Mouse (Mus musculus) forebrain, embryonic 13.5 days (tissue): Measurements from ENCODE around the gene Hmgcll1. TPM values are rescaled to one million over a fixed set of nuclear protein-coding genes. Genes with fewer than 3 reads are reported as not detected.

Experiments
- ATAC-seq: fragments of 200-750 bp; cut with Nextera tagmentation; 2 replicates; pipeline ENCODE4 v1.8.0; 2017
- H3K27ac ChIP-seq: fragments of 300-500 bp; sonication (generic); 2 replicates; pipeline ENCODE4 v1.5.1; 2015; ENCODE audit warnings: inconsistent platforms, mild to moderate bottlenecking, moderate library complexity
- H3K27me3 ChIP-seq: fragments of 300-500 bp; sonication (generic); 2 replicates; pipeline ENCODE4 v1.6.1; 2015; ENCODE audit warnings: mild to moderate bottlenecking, inconsistent platforms
- H3K36me3 ChIP-seq: fragments of 300-500 bp; sonication (generic); 2 replicates; pipeline ENCODE4 v1.6.1; 2015; ENCODE audit warnings: mild to moderate bottlenecking, inconsistent platforms; ENCODE audit not compliant: poor library complexity, severe bottlenecking
- H3K4me1 ChIP-seq: fragments of 300-500 bp; sonication (generic); 2 replicates; pipeline ENCODE4 v1.6.1; 2015; ENCODE audit warnings: inconsistent platforms
- H3K4me2 ChIP-seq: fragments of 300-500 bp; sonication (generic); 2 replicates; pipeline ENCODE4 v1.6.1; 2015; ENCODE audit warnings: inconsistent platforms, mild to moderate bottlenecking, moderate library complexity
- H3K4me3 ChIP-seq: fragments of 300-500 bp; sonication (generic); 2 replicates; pipeline ENCODE4 v1.5.1; 2015; ENCODE audit warnings: mild to moderate bottlenecking, inconsistent platforms
- H3K9ac ChIP-seq: fragments of 300-500 bp; sonication (generic); 2 replicates; pipeline ENCODE4 v1.6.1; 2015; ENCODE audit warnings: mild to moderate bottlenecking, inconsistent platforms
- H3K9me3 ChIP-seq: fragments of 300-500 bp; sonication (generic); replicated peaks from 2 replicates; pipeline ENCODE4 v1.6.1; 2016; ENCODE audit warnings: inconsistent platforms
- WGBS: fragments of 180-500 bp; shearing (Covaris S2); methylation state at CpG from one replicate; pipeline ENCODE4 v1.1.7; 2015; 5-methylcytosine and 5-hydroxymethylcytosine counted together
- polyA plus RNA-seq: library from polyadenylated mRNA; unstranded; fragments of >200 nt; fragmentation: Nextera tagmentation; extraction: Ambion mirVana; gene quantifications from 2 replicates; pipeline ENCODE4 v1.2.1, GENCODE M21; 2015

Hmgcll1 gene
- polyA plus RNA-seq: 11.6 and 17.3 TPM in 2 replicates

- no peaks in the 10 kb centered on the region for H3K9me3 ChIP-seq
- H3K9ac ChIP-seq: peak within 1 kb of the TSS; percentile 84
- ATAC-seq: peak; percentile 91
- peaks cover 15% of the 10 kb centered on the region for H3K4me1 ChIP-seq
- H3K27me3 ChIP-seq: no peaks in the 10 kb centered on the region
- 2% methylated on average over 40 of the region's 40 CpGs for WGBS
- H3K36me3 ChIP-seq: no peaks in the 10 kb centered on the region
- H3K4me3 ChIP-seq: peak within 1 kb of the TSS; percentile 61
- peak within 1 kb of the TSS; percentile 81 for H3K27ac ChIP-seq
- peak within 1 kb of the TSS; percentile 84 for H3K4me2 ChIP-seq
Measured at GRCm38 (mm10) chr9:76014631-76015531, at the start of gene Hmgcll1. Gene Hmgcll1, plus strand, starts transcription at chr9:76014855.

DNA sequence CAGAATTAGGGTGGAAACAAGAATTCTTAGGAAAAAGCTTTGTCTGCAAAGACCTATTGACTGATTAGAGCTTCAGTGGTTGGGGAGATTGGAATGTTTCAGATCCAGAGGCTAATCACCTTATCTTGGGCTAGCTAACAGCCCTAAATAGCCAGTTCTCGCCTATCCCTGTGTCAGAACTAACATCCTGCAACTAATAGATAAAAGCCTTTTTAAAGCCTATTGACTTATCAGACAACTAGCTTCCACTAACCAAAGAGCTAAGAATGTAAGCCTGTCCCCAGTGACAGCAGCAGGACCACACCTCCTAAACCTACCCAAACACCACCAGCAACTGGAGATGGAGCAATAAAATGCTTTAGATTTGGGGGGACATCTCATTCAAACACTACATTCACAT is 34.6 kb upstream of the Hmgcll1 start:
- Histone ChIP-seq H3K27me3 (no peaks in the 10 kb centered on the region), H3K4me2 (no peak overlapping the region), H3K4me1 (no peaks in the 10 kb centered on the region), H3K9me3 (no peaks in the 10 kb centered on the region), H3K9ac (no peak overlapping the region), H3K36me3 (no peaks in the 10 kb centered on the region), H3K4me3 (no peak overlapping the region), H3K27ac (no peak overlapping the region)
- no peak for ATAC-seq
- WGBS: 33% methylated on average over 1 of the region's 1 CpGs

- Histone ChIP-seq H3K4me2 (no peak overlapping the region), H3K9me3 (no peaks in the 10 kb centered on the region), H3K9ac (no peak overlapping the region), H3K36me3 (no peaks in the 10 kb centered on the region), H3K27ac (no peak overlapping the region), H3K27me3 (no peaks in the 10 kb centered on the region), H3K4me3 (no peak overlapping the region), H3K4me1 (no peaks in the 10 kb centered on the region)
- 77% methylated on average over 1 of the region's 1 CpGs for WGBS
- ATAC-seq: no peak
Measured at GRCm38 (mm10) chr9:75981139-75981538, 33.5 kb upstream of the Hmgcll1 start.

DNA sequence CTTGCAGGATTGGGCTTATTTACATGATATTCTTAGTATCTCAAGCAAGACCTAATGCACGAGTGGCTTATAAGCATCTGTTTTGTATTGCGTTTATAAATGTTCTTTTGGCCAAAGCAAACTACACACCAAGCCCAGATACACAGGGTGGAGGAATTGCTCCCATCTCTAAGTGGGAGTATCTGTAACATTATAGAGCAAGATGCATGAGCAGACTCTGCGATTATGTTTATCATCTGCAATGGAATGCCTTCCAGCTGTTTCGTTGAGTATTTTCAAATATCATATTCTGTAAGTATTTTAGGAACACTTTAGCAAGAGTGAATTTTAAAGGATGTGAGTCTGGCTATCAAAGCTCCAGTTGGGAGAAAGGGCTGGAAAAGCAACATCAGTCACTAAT is 25.2 kb upstream of the Hmgcll1 start:
- 92% methylated on average over 4 of the region's 4 CpGs for WGBS
- H3K36me3 ChIP-seq: no peaks in the 10 kb centered on the region
- H3K27ac ChIP-seq: no peak overlapping the region

DNA sequence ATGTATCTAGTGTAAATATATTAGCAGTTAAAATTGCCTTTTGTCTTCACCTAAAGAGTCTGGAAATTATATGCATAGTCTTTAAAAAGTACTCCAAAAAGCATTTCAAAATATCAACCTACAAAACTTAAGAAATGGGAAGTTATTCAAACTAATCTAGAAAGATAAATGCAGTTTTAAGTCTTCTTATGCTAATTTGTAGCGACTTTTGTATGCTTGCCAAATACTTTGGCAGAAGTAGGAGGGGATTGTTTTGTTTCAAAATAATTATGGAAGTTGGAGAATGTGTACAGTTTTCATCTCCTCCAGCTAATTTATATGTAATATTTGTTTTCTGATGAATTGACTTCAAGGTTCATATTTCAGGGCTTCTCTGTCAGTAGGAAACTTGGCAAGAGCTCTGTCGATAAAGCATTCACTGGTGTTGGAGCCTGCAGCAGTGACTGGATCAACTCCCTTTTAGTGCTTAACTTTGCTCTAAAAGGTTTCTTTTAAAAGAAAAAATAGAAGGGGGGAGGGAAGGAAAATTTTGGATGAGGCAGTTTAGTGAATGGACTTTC is 15.8 kb upstream of the Hmgcll1 start:
- H3K4me1 ChIP-seq: peaks cover 12% of the 10 kb centered on the region
- H3K4me3 ChIP-seq: no peak overlapping the region
- no peaks in the 10 kb centered on the region for H3K9me3 ChIP-seq
- H3K36me3 ChIP-seq: no peaks in the 10 kb centered on the region
- no peak overlapping the region for H3K4me2 ChIP-seq
- no peaks in the 10 kb centered on the region for H3K27me3 ChIP-seq
- H3K27ac ChIP-seq: no peak overlapping the region
- 63% methylated on average over 2 of the region's 2 CpGs for WGBS
- no peak overlapping the region for H3K9ac ChIP-seq
- no peak for ATAC-seq

More for the DNA sequence above, 25.2 kb upstream of the Hmgcll1 start:
- Histone ChIP-seq H3K4me3 (no peak overlapping the region), H3K27me3 (no peaks in the 10 kb centered on the region), H3K4me2 (no peak overlapping the region), H3K4me1 (no peaks in the 10 kb centered on the region), H3K9ac (no peak overlapping the region), H3K9me3 (no peaks in the 10 kb centered on the region)
- no peak for ATAC-seq

DNA sequence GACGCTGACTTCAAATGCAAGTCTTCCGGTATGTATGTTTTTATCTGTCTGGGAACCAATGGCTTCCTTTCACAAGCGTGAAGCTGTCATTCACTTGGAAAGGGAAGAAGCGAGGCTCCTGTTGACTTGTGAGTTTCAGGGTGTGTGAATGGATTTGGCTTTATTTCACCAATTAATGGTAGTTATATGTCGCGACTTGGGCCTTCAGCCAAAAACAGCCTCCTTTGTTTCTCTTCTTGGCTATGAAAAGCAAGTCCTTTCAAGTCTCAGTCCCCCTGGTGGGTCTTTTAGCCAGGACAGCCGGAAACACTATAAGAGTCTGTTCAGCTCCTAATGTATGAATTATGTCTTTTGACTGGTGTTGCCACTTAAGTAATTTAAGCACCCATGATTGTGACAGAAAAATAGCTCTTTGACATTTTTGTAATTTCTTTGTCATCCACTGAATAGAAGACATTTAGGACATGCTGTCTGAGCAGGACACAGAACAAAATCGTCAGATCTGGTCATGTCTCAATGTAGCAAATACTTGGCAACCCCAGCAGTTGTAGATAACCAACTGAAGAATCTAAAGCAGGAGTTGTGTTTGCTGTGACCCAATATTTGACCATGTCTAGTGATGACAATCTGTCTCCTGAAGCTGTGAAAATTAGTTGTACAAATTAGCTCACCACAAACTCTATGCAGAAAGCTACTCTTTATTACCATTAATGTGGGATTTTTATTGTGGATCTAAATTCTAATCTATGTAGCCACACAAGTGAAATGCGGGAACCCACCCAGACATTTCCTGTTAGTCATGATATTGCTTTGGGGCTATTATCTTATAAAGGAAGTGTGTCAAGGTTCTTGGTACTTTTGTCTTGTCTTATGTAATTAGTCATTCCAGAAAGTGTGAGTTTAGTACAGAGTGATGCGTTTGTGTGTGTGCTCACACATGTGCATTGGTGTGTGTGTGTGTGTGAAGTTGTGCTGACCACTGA is 13.5 kb upstream of the Hmgcll1 start:
- WGBS: 30% methylated on average over 10 of the region's 10 CpGs
- peak overlapping the region; percentile 29 for H3K4me2 ChIP-seq
- ATAC-seq: peak; percentile 85

GRCm38 (mm10) chr9:76003066-76003465 is 11.6 kb upstream of the Hmgcll1 start:
- H3K27ac ChIP-seq: no peak overlapping the region
- no peaks in the 10 kb centered on the region for H3K9me3 ChIP-seq
- H3K4me1 ChIP-seq: peaks cover 12% of the 10 kb centered on the region
- no peak overlapping the region for H3K9ac ChIP-seq
- ATAC-seq: no peak
- no peaks in the 10 kb centered on the region for H3K36me3 ChIP-seq
- H3K27me3 ChIP-seq: no peaks in the 10 kb centered on the region
- H3K4me2 ChIP-seq: no peak overlapping the region
- no peak overlapping the region for H3K4me3 ChIP-seq
- 82% methylated on average over 3 of the region's 3 CpGs for WGBS

More for the DNA sequence above, 13.5 kb upstream of the Hmgcll1 start:
- H3K27me3 ChIP-seq: no peaks in the 10 kb centered on the region
- no peak overlapping the region for H3K9ac ChIP-seq
- H3K9me3 ChIP-seq: no peaks in the 10 kb centered on the region
- no peak overlapping the region for H3K27ac ChIP-seq
- H3K4me3 ChIP-seq: no peak overlapping the region
- H3K36me3 ChIP-seq: no peaks in the 10 kb centered on the region
- H3K4me1 ChIP-seq: peaks cover 12% of the 10 kb centered on the region

DNA sequence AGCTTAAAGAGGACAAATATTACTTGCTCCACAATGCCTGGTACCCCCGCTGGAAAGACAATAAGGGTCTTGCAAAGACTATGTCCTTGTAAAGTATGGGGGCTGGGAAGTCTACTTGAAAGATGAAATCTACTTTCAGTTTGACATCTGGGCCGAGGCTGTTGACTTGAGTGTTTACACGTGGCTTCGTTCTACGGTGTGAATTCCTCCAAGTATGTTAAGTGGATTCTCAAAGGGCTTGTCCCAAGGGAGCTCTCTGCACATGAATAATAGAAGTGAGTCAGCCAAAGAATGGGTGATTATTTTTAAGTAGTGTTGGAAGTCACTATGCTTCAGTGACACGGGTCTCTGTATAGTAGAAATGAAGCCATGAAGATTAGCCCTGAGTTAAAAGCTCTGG is 11.0 kb upstream of the Hmgcll1 start:
- Histone ChIP-seq H3K4me1 (peaks cover 12% of the 10 kb centered on the region), H3K9ac (no peak overlapping the region), H3K4me3 (no peak overlapping the region), H3K9me3 (no peaks in the 10 kb centered on the region), H3K27me3 (no peaks in the 10 kb centered on the region), H3K27ac (no peak overlapping the region), H3K4me2 (no peak overlapping the region), H3K36me3 (no peaks in the 10 kb centered on the region)
- WGBS: 71% methylated on average over 6 of the region's 6 CpGs
- no peak for ATAC-seq

DNA sequence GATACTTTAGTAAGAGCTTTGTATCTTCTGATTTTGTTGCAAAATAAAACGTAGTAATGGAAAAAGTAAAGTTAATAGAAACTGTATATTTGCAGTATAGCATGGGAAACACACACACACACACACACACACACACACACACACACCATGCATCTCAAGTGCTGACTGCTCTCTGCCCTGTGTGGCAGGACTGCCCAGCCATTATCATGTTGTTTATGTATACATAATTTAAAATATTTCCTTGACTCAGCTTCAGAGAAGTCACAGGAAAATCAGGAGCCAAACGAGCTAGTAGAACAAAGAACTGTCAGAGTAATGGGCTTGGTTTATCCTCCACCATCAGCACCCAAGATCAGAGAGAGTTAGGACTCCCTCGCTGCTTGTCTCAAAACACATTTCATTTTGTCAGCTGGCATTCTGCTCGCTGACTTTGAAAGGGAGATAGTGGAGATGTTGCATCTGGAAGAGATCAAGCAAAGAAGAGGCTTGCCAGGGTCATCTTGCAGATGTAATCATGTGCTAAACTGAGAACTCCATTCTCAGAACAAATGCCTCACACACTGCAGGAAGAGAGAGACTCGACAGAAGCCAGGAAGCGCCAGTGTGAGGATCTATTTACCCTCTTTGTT is 7.2 kb upstream of the Hmgcll1 start:
- 62% methylated on average over 6 of the region's 6 CpGs for WGBS
- H3K4me3 ChIP-seq: no peak overlapping the region
- H3K9ac ChIP-seq: no peak overlapping the region

DNA sequence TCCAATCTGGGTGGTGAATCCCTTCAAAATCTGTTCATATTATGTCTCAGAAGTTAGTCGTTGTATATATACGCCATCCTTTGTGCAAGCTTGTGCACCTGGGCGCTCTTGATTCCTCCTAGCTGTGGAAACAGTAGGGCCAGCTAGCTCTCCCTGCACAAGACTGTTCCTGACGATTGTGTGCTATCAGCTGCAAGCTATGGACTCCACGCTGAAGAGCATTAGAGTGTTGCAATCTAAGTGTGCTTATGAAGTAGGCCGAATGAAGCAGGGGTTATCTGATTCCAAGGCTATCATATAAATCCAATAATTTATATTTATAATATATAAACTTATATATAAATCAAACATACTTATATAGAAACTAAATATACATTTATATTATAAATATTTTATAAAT is 866 bp upstream of the Hmgcll1 start:
- Histone ChIP-seq H3K9ac (no peak overlapping the region), H3K27me3 (no peaks in the 10 kb centered on the region), H3K36me3 (no peaks in the 10 kb centered on the region), H3K27ac (no peak overlapping the region), H3K9me3 (no peaks in the 10 kb centered on the region), H3K4me2 (no peak overlapping the region), H3K4me3 (no peak overlapping the region), H3K4me1 (peaks cover 15% of the 10 kb centered on the region)
- 82% methylated on average over 6 of the region's 6 CpGs for WGBS
- ATAC-seq: no peak

More for the DNA sequence above, 7.2 kb upstream of the Hmgcll1 start:
- H3K4me2 ChIP-seq: no peak overlapping the region
- no peak overlapping the region for H3K27ac ChIP-seq
- no peak for ATAC-seq
- no peaks in the 10 kb centered on the region for H3K27me3 ChIP-seq
- H3K9me3 ChIP-seq: no peaks in the 10 kb centered on the region
- no peaks in the 10 kb centered on the region for H3K36me3 ChIP-seq
- no peaks in the 10 kb centered on the region for H3K4me1 ChIP-seq

- Histone ChIP-seq H3K27ac (no peak overlapping the region), H3K27me3 (no peaks in the 10 kb centered on the region), H3K4me3 (no peak overlapping the region), H3K9me3 (no peaks in the 10 kb centered on the region), H3K4me1 (peaks cover 15% of the 10 kb centered on the region), H3K9ac (no peak overlapping the region), H3K36me3 (no peaks in the 10 kb centered on the region), H3K4me2 (peak overlapping the region; percentile 84)
- WGBS: 74% methylated on average over 5 of the region's 5 CpGs
- ATAC-seq: peak; percentile 9; the same call in 1 of the 2 replicates
Measured at GRCm38 (mm10) chr9:76015971-76016370, 1.3 kb downstream of the Hmgcll1 start.
